Mouse (Mus musculus) A20 (cell line): Measurements from ENCODE around the gene Cpa1.
A peak's percentile ranks its signal among the peaks of the same experiment; 100 is the strongest.

ENCODE experiments used
- DNase-seq: peaks from one replicate; pipeline ENCODE4 v3.0.0-alpha.2; 2011; ENCODE audit warnings: low read depth, low spot score

Gene Cpa1

GRCm38 (mm10) chr6:30638674-30639268 lies at the start of gene Cpa1:
Cpa1 (plus strand) TSS chr6:30639218.
- DNase-seq = no peak

GRCm38 (mm10) chr6:30589819-30590218 lies 49.2 kb upstream of the Cpa1 start:
- DNase-seq = no peak

- DNase-seq = no peak
These were observed 47.1 kb upstream of the Cpa1 start for GRCm38 (mm10) chr6:30591851-30592404.

- no peak for DNase-seq
These were observed 46.5 kb upstream of the Cpa1 start for GRCm38 (mm10) chr6:30592417-30592974.

- DNase-seq = no peak
These were observed 44.7 kb upstream of the Cpa1 start for GRCm38 (mm10) chr6:30594364-30594763.

- no peak for DNase-seq
These were observed 42.7 kb upstream of the Cpa1 start for GRCm38 (mm10) chr6:30596230-30596898.

- no peak for DNase-seq
These were observed 39.0 kb upstream of the Cpa1 start for GRCm38 (mm10) chr6:30600033-30600432.

- DNase-seq = no peak
These were observed 38.0 kb upstream of the Cpa1 start for GRCm38 (mm10) chr6:30600995-30601394.

- DNase-seq = no peak
These were observed 34.6 kb upstream of the Cpa1 start for GRCm38 (mm10) chr6:30604342-30604867.

- DNase-seq = no peak
These were observed 33.9 kb upstream of the Cpa1 start for GRCm38 (mm10) chr6:30605111-30605510.

- DNase-seq = no peak
These were observed 33.3 kb upstream of the Cpa1 start for GRCm38 (mm10) chr6:30605672-30606071.

- no peak for DNase-seq
These were observed 28.3 kb upstream of the Cpa1 start, which contains the start of gene Cpa5 for GRCm38 (mm10) chr6:30610710-30611109. Cpa5 (plus strand) TSS chr6:30611010.

GRCm38 (mm10) chr6:30611212-30611611 lies 27.8 kb upstream of the Cpa1 start:
- DNase-seq = no peak

GRCm38 (mm10) chr6:30614251-30614650 lies 24.8 kb upstream of the Cpa1 start:
- no peak for DNase-seq

- DNase-seq = no peak
These were observed 23.3 kb upstream of the Cpa1 start for GRCm38 (mm10) chr6:30615741-30616140.

GRCm38 (mm10) chr6:30616491-30616941 lies 22.5 kb upstream of the Cpa1 start:
- DNase-seq = no peak

GRCm38 (mm10) chr6:30617020-30617958 lies 21.7 kb upstream of the Cpa1 start:
- peak; percentile 34 for DNase-seq

GRCm38 (mm10) chr6:30617959-30618590 lies 20.9 kb upstream of the Cpa1 start:
- DNase-seq = peak; percentile 5

- no peak for DNase-seq
These were observed 20.3 kb upstream of the Cpa1 start for GRCm38 (mm10) chr6:30618735-30619134.

- no peak for DNase-seq
These were observed 19.4 kb upstream of the Cpa1 start for GRCm38 (mm10) chr6:30619606-30620005.

GRCm38 (mm10) chr6:30620591-30620990 lies 18.4 kb upstream of the Cpa1 start:
- DNase-seq = no peak
